Mouse (Mus musculus) Muller cell, postnatal 12 days (primary cell): ENCODE measurements at regions not wholly inside any gene's neighbourhood (a gene's known extent, or its start where the extent isn't known, plus 50 kb on each side); places are given as distances from the start of the nearest gene placed in this dataset.
A peak's percentile ranks its signal among the peaks of the same experiment; 100 is the strongest.

ENCODE experiments used
- DNase-seq: peaks from one replicate; pipeline ENCODE4 v3.0.0-alpha.2; 2015; ENCODE audit errors: inconsistent ontology term

DNA sequence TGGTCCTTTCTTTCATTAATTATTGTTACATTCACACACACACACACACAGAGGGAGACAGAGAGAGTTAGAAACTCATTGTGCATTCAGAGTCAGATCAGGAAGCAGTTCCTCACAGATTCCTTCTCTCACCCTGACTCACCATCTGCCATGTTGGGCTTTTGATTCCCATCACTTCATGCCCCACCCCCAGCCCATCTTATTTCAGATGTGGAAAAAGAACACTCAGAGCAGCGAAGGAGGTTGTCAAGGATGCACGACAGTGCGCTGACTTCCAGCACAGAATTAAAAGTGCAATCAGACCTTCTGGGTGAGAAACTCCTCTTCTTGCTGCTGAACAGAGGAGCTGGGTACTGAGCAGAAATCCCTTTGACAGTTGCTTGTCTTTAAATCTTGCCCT, 438.8 kb upstream of the Kdm8 start:
- DNase-seq, result no peak

DNA sequence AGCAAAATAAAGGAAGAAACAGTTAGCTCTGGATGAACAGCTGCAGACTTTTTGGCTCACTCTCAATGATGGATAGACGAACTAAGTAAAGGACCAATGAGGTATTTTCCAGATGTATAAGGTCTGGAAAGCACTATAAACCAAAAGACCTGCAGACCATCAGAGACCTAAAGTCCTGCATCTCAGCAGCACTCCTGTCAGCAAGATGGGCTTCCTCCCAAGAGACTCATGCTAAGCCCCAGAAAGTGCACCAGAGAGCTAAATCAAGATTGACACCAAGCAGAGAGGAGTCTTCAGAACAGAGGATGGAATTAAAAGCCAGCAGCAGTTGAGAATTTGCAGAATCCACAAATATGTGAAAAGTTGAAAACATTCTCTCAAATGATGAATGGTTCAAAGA, 425.2 kb upstream of the Kdm8 start:
- no peak for DNase-seq

DNA sequence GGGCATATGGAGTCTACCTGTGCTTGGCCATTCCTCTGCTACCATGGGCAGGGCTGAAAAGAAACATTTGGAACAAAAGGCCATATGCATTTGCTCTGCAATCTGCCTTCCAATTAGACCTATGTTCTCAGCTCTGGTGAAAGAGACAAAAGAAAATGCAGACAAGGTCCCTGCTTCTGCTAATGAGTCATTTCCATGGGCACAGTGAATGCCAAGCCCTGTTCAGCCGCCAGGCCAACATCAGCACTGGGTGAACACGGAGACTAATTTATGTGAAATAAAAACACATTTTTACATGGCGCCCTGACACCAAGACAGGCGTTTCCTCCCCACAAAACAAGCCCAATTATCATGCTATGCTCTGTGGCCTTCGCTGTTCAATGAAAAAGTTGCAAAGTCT, 419.5 kb upstream of the Kdm8 start:
- DNase-seq, result peak; percentile 55

DNA sequence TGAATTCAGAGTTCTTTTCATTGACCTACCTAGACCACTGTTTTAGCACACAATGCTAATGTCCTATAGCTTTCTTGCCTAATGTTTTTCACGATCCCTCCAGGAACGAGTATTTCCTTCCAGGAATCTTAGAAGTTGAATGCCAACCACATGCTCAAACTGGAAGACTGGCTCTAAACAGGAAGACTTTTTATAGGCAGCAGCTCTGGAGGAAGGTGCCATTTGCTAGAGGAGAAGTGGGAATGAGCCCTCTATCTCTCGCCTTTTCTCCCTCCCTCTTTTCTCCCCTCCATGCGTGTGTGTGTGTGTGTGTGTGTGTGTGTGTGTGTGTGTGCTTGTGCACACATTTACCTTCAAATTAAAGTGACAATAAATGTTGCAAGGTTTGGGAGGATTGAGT, 410.7 kb upstream of the Kdm8 start:
- DNase-seq, result no peak

DNA sequence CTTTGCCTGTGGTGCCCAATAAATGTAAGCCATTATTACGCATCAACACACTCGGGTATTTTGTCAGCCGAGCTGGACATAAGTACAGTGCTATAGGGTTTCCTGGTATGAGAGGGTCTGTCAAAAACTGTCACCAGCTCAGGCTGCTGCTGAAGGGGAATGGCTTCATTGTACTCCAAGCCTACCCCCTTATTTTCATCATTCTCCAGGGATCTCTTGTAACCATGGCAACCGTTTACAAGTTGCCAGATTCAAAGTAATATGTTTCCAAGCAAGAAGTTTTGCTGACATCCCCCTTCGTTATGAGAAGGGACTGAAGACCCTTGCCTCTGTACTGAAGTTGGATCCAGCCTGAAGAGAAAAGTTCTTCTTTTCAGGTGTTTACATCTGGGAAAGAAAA, 410.3 kb upstream of the Kdm8 start:
- no peak for DNase-seq

DNA sequence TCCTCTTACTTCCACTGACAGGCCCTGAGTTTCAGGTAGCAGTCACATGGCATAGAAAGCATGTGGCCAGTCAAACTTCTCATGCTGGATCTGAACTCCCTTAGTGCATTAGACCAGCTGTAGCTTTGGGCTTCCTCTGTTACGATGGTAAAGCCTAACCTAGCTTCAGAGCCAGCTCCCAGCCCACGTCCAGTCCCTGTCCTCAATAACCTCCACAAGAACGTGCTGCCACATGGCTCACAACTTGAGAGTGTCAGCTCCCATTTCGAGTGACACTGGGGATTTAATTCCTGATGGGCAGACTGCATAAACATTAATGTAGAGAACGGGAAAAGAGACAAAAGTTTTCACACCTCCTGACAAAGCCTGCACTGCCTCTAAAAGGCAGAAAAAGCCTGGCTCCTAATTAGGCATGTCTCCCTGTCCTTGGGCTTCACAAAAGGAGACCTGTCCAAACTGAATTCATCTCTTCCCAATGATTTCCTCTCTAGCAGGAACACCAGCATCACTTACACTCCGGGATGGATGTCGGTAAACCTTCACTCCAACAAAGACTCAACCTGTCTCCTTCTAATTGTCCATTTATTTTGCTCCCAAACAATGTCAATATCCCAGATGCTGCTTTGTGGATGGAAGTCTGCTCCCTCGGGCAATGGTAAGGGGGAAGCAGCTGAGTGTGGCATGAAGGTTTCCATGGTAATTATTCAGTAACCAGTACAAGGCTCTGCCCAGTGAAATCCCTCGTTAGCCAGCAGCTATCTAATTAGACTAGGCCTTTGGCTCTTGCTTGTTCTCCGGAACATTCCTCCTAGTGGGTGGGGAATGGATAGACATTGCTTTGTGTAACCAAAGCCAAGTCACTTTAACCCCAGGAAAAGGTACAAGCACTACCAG, 408.1 kb upstream of the Kdm8 start:
- DNase-seq, result peak; percentile 84

DNA sequence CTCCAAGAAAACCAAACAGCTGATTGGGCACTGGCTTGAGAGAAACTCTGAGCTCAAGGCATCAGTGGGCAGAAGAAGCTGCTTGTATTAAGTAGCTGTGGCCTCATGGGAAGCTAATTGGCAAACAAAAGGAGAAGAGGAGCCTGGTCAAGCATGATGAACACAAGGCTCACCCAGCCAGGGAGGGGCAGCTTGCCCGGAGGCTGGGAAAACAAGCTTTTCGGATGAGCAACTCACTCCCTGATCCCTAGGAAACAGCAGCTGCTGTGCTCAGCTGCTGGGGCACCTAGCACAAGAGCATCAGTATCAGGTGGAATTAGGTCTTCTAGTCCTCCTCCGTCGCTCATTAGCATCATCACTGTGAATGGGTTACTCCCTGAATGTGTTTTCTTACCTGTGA, 405.6 kb upstream of the Kdm8 start:
- DNase-seq, result peak; percentile 86

DNA sequence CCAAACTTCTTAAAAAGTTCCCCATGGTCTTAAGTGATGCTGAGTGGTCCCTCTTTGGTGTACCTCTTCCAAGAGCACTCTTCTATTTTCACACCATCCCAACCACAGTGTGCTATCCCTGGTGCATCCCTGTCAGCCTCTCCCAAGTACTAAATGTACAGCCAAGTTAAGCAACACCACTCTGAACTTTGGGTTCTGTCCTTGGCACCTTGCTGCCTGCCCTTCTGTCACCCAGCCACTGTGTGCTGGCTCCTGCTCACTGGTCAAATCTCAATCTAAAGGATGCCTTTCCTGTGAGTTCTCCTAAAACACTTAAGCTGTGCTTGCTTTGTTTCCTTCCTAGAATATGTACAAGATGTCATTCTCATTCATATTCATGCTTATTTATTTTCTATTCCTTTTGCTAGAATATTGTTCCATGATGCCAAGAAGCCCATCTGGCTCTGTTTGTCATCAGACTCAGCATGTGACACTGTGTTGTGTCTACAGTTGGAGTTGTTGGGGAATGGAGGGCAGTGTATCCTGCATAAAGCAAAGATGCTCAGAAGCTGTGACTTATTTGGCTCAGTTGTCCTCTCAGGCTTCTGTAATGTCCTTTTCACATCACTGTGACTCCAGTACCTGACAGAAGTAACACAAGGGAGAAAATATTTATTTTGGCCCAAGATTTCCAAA, 388.4 kb upstream of the Kdm8 start:
- no peak for DNase-seq

DNA sequence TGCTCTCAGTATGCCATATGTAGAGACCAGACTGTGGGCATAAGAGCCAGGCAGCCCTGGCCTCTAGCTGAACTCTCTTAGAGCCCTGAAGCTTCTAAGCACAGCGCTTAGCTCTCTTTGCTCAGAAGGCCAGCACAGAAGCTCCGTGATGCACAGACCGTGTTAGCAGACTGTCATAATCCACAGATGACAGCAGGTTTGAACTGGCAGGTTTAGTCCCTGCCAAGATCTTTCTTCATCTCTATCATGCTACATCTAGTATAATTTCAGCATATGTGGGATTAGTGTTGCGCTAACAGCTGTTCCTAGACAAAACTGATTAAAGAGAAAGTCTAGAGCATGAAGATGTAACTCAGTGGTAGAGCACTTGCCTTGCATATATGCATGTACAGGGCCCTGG, 342.0 kb upstream of the Kdm8 start:
- DNase-seq, result no peak

DNA sequence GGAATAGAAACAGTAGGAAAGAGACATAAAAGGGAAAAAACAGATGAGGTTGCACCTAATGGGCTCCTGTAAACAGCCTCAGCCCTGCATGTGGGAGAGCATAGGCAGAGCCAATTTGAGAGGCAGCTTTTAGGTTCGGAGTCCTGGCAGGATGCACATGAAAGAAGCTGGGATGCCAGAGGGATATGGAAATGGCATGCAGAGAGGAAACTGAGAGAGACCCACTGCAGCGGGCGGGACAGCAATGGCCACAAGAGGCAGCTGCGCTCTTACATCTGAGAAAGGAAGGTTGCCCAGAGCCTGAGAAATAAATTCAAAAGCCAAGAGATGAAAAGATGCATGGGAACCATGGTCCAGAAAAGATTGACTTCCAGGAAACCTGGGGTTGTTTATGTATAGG, 340.5 kb upstream of the Kdm8 start:
- DNase-seq, result no peak

DNA sequence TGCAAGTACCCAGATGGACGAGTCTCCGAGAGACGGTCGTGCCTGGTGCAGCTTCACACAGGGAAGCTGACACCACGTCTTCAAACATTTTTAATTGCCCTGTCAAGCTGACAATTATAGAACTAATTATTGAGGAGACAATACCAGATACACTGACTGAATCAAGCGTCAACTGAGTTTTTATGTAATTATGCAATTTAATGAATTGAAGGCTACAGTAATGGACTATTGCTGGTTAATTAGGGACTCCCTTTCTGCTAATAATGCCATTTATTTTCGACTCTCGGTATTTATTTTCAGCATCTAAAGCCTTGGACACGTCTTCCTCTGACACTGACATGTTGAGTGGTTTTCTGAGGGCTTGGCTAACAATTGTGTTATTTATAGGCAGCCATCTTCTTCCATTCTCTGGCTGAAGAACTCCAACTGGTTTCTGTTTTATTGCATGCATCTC, 331.6 kb upstream of the Kdm8 start:
- DNase-seq, result peak; percentile 7

DNA sequence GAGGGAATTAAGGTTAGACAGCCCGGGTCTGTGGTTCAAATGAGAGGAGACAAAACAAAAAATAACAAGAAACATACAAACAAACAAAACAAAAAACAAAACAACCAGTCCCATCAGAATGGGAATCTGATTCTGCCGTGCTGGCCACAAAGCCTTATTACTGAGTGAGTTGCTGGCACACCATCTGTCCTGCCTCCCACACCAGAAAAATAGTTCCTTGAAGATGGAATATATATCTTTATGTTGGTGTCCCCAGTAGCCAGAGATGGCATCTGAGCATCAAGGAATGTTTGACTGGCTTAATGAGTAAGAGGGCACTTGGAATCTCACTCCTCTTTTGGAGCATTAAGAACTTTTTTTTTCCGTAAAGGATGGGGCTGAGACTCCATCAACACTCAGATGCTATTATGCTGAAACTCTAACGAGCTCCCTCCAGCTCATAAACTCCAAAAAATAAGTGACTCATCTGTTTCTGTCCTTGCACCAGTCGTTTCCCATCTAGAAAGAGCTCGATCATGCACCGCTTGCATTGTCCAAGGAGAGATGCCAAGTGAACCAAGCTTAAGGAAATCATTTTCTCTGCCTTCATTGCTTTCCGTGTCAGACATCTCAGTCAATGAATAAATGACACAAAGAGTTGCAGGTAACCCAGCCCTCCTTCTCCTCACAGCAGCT, 329.0 kb upstream of the Kdm8 start:
- DNase-seq, result peak; percentile 9

DNA sequence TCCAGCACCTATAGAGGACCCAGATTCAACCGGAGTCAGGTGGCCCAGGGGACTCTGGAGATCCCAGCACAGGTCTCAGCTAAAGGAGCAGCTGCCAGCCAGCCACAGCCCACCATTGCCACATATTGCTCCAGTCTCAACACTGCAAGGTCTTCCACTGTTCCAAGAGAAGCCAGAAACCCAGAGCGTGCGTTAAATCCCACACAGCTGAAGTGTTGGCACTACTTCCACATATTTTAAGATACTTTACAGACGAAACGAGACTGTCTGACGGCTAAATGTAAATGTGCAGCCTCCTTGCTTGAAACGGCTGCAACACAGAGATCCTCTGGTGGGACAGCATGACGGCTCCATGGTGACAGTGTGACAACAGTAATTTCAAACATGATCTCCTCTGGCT, 327.3 kb upstream of the Kdm8 start:
- DNase-seq, result no peak

DNA sequence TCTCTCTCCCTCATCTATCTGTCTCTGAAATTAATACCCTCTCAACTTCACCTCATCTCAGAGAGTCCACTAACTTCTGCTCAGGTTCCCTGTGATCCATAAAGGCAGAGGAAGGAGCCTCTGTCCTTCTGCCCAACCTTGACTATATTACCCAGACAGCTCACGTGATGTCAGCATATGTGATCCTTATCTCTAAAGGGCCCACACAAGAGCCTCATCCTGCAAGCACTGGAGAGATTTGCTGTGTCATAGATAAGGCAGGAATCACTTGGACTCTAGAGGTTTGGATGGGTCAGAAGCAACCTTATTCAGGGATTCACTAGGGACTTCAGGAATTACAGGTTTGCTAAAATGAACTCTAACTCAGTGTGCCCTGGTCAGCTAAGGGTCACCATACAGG, 315.3 kb upstream of the Kdm8 start:
- DNase-seq, result no peak

DNA sequence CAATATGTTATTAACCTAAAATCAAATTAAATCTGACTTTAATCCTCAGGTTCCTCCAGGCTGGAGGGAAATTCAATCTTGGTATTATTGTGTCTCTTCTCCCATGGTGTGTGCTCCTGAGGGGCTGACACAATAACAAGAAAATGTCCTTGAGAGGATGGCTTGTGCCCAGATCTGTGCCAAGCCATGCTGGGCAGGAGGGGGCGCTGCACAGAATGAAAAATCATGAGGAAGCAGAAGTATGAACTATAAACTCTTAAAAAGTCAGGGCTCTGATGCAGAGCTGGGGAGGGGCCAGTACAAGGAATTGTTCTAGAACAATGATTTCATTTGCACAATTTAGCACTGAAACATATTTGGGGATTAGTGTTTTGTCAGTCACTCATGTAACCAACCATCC, 312.5 kb upstream of the Kdm8 start:
- no peak for DNase-seq

DNA sequence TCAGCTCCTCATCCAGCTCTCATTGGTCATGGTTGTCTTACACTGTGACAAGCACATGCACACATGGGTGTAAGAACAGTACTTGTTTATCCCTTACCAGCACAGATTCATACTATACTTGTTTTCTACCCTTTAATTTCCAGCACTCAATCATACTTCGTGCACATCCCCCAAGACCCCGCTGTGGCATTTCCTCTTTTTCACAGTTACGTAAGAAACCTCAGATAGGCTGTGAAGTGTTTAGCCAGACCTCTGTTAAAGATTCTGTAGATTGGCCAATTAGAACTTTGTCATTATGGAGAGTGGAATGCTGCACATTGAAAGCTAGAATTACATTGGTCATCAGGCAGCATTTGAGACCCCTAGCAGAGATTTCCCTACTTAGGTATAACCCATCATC, 305.9 kb upstream of the Kdm8 start:
- DNase-seq, result no peak

DNA sequence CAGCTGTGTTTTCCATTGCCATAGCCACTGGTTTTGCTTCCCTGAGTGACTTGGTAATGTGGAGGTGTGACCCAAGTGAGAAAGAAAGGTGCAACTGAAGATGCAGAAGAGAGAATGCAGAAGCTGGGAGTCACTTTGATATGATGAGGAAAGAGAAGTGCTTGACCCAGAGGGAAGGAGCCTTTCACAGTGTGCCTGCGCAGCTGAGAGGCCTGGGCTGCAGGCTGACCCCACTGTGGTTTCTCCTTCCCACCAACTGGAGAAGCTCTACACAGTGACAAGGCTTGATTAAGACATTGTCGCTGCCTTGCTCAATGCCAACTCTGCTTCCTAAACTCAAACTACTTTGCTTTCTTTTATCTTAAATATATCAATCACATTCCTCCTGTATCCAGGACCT, 305.3 kb upstream of the Kdm8 start:
- DNase-seq, result no peak

DNA sequence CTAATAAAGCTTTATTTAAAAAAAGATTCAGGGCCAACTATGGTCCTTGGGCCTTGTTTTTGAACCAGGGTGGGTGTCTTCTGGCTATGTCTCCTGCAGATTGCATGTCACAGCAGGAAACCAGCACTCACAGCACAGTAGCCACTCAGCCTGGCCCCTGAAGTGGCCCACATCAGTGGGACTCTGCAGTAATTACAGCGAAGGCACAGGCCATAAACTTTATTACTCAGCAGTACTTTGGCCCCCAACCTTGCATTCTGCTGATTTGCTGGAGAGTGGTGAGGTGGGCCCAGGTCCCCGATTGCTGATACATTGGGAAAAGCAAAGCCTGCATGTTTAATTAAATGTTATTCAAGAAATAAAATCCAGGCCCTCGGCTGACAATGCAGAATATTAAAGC, 303.6 kb upstream of the Kdm8 start:
- DNase-seq, result no peak

DNA sequence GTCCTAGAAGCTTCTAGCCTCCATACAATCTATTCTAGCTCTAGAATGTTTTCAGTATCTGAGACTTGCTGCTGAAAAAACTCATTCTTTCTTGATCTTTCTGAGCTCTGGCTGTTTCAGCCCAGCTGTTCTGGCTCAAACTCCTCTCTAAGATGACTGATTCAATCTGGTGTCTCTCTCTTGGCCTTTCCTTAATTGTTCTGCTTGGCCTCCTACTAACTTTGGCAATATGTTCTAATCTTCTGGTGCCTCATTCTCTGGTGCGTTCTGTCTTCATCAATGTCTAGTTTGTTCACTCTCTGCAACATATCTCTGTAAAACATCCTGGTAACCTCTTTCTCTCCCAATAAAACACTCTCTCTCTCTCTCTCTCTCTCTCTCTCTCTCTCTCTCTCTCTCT, 302.6 kb upstream of the Kdm8 start:
- no peak for DNase-seq

DNA sequence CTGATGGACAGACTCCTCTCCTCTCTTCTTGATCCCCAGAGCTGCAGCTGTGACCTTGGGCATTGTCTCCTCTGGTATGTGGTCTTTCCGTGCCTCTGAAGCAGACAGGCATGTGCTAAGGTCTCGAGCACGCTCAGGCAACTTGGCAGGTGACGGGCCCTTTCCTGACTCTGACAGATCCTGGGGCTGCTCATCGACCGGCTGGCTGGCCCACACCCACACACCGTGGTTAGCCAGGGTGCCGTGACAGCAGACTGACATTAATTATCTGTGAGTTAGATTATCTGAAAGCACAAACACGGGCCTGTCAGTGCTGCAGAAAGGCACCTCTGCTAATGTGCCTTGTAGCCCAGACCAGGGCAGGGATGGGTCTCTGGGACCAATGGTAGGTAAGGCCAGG, 298.5 kb upstream of the Kdm8 start:
- DNase-seq, result peak; percentile 12

DNA sequence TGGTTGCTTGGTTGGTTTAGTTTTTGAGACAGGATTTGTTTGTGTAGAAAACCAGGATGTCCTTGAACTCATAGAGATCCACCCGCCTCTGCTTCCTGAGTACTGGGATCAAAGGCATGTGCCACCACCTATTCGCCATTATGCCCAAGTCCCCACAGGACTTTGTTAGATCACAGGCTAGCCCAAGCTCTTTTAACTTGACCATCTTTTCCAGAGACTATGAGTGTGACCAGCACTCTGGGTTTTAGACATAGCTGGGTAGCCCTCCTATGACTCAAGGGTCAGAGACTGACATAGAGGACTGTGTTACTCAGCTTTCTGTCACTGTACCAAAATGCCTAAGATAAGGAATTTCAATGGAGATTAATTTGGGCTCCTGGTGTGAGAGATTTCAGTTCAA, 295.3 kb upstream of the Kdm8 start:
- no peak for DNase-seq

DNA sequence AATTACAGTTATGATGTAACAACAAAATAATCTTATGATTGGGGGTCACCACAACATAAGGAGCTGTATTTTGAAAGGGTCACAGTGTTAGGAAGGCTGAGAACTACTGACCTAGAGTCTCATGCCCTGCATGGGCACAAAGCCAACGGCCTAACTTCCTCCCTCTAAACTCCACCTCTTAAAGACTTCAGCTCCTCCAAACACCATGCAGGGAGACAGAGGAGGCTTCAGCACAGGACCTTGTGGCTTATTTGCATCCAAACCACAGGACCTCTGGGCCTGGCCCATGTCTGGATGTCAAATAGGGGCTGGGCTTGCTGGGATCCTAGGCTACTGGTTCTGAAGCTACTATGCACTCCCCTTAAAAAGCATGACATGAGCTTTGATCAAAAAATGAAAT, 294.7 kb upstream of the Kdm8 start:
- DNase-seq, result no peak

DNA sequence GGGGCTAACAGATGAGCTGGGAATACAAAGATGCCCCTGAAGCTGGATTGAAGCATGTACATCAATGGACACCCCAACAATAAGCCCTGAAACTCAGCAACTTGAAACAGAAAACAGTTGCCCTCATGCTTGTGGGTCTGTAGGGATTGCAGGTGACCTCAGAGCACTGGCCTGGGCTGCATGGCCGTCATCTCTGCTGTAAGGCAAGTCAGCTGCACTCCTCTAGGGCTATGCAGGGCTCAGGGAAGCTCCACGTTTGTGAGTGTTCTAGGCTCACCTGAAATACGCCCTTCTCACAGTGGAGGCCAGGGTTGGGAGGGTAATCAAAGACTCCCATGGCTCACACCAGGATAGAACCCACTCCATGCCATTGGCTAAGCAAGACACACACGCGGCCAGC, 292.2 kb upstream of the Kdm8 start:
- no peak for DNase-seq
